Mouse (Mus musculus): Measurements from ENCODE around the gene Blcap. TPM values are rescaled to one million over a fixed set of nuclear protein-coding genes. Genes with fewer than 3 reads are reported as not detected.
A peak's percentile ranks its signal among the peaks of the same experiment; 100 is the strongest.

The Blcap gene
- polyA plus RNA-seq, 1 experiment from 2014 or later: 8.0 TPM

DNA sequence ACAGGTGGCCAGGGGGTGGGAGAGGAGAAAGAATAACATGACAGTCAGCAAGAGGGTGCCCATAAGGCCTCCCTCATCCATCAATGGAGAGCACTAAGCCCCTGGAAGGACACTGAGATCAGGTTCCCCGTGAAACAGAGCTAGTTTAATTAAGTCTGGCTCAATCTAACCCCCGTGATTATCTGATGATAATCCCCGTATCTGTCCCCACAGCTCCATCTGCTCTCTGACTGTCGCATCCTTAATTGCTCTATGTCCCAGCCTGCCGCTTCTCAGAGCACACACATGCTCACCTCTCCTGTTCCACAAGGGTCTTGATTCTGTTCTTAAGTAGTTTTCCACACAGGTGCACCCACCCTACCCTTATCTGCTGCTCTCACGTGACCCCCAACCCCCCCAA lies 53.5 kb downstream of the Blcap start:
- WGBS (ENCODE audit: insufficient replicate concordance): 48% methylated on average over 6 of the region's 6 CpGs
- H3K27ac ChIP-seq (replicated peaks): no peak overlapping the region
- H3K4me2 ChIP-seq: no peak overlapping the region

DNA sequence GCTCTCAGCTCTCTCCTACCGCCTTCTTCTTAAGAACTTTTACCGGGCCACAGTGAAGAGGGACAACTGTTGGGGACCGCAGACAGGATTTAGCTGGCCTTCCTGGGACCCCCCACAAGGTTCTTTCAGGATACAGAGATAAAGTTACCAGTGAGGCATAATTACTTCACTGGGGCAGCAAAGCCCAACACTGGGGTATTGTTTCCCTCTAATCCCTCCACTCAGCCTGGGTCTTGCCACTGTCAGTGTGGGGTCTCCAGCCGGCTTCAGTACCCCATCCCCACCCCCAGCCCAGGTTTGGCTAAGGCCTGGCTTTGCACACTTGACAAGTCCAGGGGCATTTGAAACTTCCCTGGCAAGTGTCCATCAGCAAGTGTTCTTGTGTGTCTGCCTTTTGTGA lies 56.7 kb downstream of the Blcap start:
- Histone ChIP-seq H3K27me3 (no peaks in the 10 kb centered on the region), H3K4me3 (replicated peaks) (no peak overlapping the region), H3K4me1 (replicated peaks) (no peaks in the 10 kb centered on the region; the same call in 1 of the 2 replicates), H3K9ac (no peak overlapping the region), H3K27ac (replicated peaks) (no peak overlapping the region), H3K9me3 (replicated peaks) (no peaks in the 10 kb centered on the region), H3K4me2 (no peak overlapping the region), H3K36me3 (replicated peaks) (no peaks in the 10 kb centered on the region)
- 37% methylated on average over 4 of the region's 4 CpGs for WGBS (ENCODE audit: insufficient replicate concordance)
- ATAC-seq (ENCODE audit: insufficient read depth): no peak

More for the DNA sequence above, 53.5 kb downstream of the Blcap start:
- Histone ChIP-seq H3K9ac (no peak overlapping the region), H3K9me3 (replicated peaks) (no peaks in the 10 kb centered on the region), H3K4me3 (replicated peaks) (no peak overlapping the region), H3K36me3 (replicated peaks) (no peaks in the 10 kb centered on the region), H3K27me3 (no peaks in the 10 kb centered on the region), H3K4me1 (replicated peaks) (no peaks in the 10 kb centered on the region; the same call in 1 of the 2 replicates)
- no peak for ATAC-seq (ENCODE audit: insufficient read depth)

GRCm38 (mm10) chr2:157513737-157514208 lies 57.3 kb downstream of the Blcap start:
- H3K4me1 ChIP-seq (replicated peaks): no peaks in the 10 kb centered on the region; the same call in 1 of the 2 replicates
- no peak overlapping the region for H3K4me2 ChIP-seq
- no peaks in the 10 kb centered on the region for H3K27me3 ChIP-seq
- peak; percentile 54; the same call in 1 of the 2 replicates for ATAC-seq (ENCODE audit: insufficient read depth)
- no peaks in the 10 kb centered on the region for H3K36me3 ChIP-seq (replicated peaks)
- H3K9me3 ChIP-seq (replicated peaks): no peaks in the 10 kb centered on the region
- H3K4me3 ChIP-seq (replicated peaks): no peak overlapping the region
- H3K27ac ChIP-seq (replicated peaks): no peak overlapping the region
- H3K9ac ChIP-seq: no peak overlapping the region
- 26% methylated on average over 9 of the region's 9 CpGs for WGBS (ENCODE audit: insufficient replicate concordance)

GRCm38 (mm10) chr2:157512859-157513258 lies 58.2 kb downstream of the Blcap start:
- H3K9ac ChIP-seq: no peak overlapping the region
- H3K9me3 ChIP-seq (replicated peaks): no peaks in the 10 kb centered on the region
- no peaks in the 10 kb centered on the region for H3K36me3 ChIP-seq (replicated peaks)
- H3K27ac ChIP-seq (replicated peaks): no peak overlapping the region
- no peaks in the 10 kb centered on the region; the same call in 1 of the 2 replicates for H3K4me1 ChIP-seq (replicated peaks)
- no peak overlapping the region for H3K4me3 ChIP-seq (replicated peaks)
- H3K27me3 ChIP-seq: no peaks in the 10 kb centered on the region
- no peak overlapping the region for H3K4me2 ChIP-seq
- no peak for ATAC-seq (ENCODE audit: insufficient read depth)
- WGBS (ENCODE audit: insufficient replicate concordance): 77% methylated on average over 9 of the region's 9 CpGs

- Histone ChIP-seq H3K4me1 (replicated peaks) (no peaks in the 10 kb centered on the region; the same call in 1 of the 2 replicates), H3K27ac (replicated peaks) (no peak overlapping the region), H3K4me3 (replicated peaks) (no peak overlapping the region), H3K27me3 (no peaks in the 10 kb centered on the region), H3K9me3 (replicated peaks) (no peaks in the 10 kb centered on the region), H3K4me2 (no peak overlapping the region), H3K9ac (no peak overlapping the region), H3K36me3 (replicated peaks) (no peaks in the 10 kb centered on the region)
- no peak for ATAC-seq (ENCODE audit: insufficient read depth)
- WGBS (ENCODE audit: insufficient replicate concordance): 38% methylated on average over 4 of the region's 4 CpGs
These were observed 61.0 kb downstream of the Blcap start for GRCm38 (mm10) chr2:157510031-157510430.

- H3K4me1 ChIP-seq (replicated peaks): no peaks in the 10 kb centered on the region; the same call in 1 of the 2 replicates
These were observed 61.9 kb downstream of the Blcap start for GRCm38 (mm10) chr2:157509182-157509581.

GRCm38 (mm10) chr2:157506779-157507178 lies 64.3 kb downstream of the Blcap start:
- no peaks in the 10 kb centered on the region for H3K27me3 ChIP-seq
- no peaks in the 10 kb centered on the region for H3K36me3 ChIP-seq (replicated peaks)
- H3K4me3 ChIP-seq (replicated peaks): no peak overlapping the region
- no peak for ATAC-seq (ENCODE audit: insufficient read depth)
- no peak overlapping the region for H3K4me2 ChIP-seq
- WGBS (ENCODE audit: insufficient replicate concordance): 48% methylated on average over 14 of the region's 14 CpGs
- H3K9ac ChIP-seq: no peak overlapping the region
- H3K9me3 ChIP-seq (replicated peaks): no peaks in the 10 kb centered on the region
- H3K27ac ChIP-seq (replicated peaks): no peak overlapping the region
- no peaks in the 10 kb centered on the region; the same call in 1 of the 2 replicates for H3K4me1 ChIP-seq (replicated peaks)

More at GRCm38 (mm10) chr2:157509182-157509581, 61.9 kb downstream of the Blcap start:
- no peak overlapping the region for H3K9ac ChIP-seq
- no peaks in the 10 kb centered on the region for H3K27me3 ChIP-seq
- H3K27ac ChIP-seq (replicated peaks): no peak overlapping the region
- no peaks in the 10 kb centered on the region for H3K9me3 ChIP-seq (replicated peaks)
- H3K4me3 ChIP-seq (replicated peaks): no peak overlapping the region
- H3K4me2 ChIP-seq: no peak overlapping the region
- WGBS (ENCODE audit: insufficient replicate concordance): 40% methylated on average over 5 of the region's 5 CpGs
- no peaks in the 10 kb centered on the region for H3K36me3 ChIP-seq (replicated peaks)
- peak; percentile 39; the same call in 1 of the 2 replicates for ATAC-seq (ENCODE audit: insufficient read depth)

Small RNA genes lying within 50 kb of the gene (microRNA-seq; reads per million reads assigned to microRNA genes)
- 1.0 reads per million for gene Gm23134

Other genes with a start within 250 kb of the Blcap start
- gene Ghrh, start 223.8 kb downstream of the Blcap start, polyA plus RNA-seq (2015; fragmentation: Nextera tagmentation; extraction: Ambion mirVana): 0.25 TPM in 1 of 2 replicates, not detected in the other
- gene Manbal, start 203.7 kb downstream of the Blcap start, polyA plus RNA-seq (2015; fragmentation: Nextera tagmentation; extraction: Ambion mirVana): 21.8 and 22.3 TPM in 2 replicates
- 1.8 and 2.2 TPM in 2 replicates for gene Src, start 152.8 kb downstream of the Blcap start, polyA plus RNA-seq (2015; fragmentation: Nextera tagmentation; extraction: Ambion mirVana)
- gene Nnat, start 11.2 kb downstream of the Blcap start, polyA plus RNA-seq (2015; fragmentation: Nextera tagmentation; extraction: Ambion mirVana): 15.5 and 17.1 TPM in 2 replicates
- gene Ctnnbl1, start 166.1 kb upstream of the Blcap start, polyA plus RNA-seq (2015; fragmentation: Nextera tagmentation; extraction: Ambion mirVana): 20.7 and 20.8 TPM in 2 replicates

Measured in liver, embryonic 15.5 days (tissue).